Mouse (Mus musculus): ENCODE data around the gene Gm45233. TPM values are rescaled to one million over a fixed set of nuclear protein-coding genes. Genes with fewer than 3 reads are reported as not detected.

Gene Gm45233
- total and polyA plus RNA-seq, 3 experiments, result 0.73 to 4.7 (median 0.82) TPM

GRCm38 (mm10) chr7:43490861-43491260 is 46.9 kb downstream of the Gm45233 start:
- intact Hi-C loops (cut with DNase I), result no loop called here
- no peak for TF ChIP-seq POLR2A (IDR thresholded peaks at IDR 0.05; ENCODE audit: insufficient read depth, low read depth, low read length)
- H3K4me1 ChIP-seq (ENCODE audit: control insufficient read depth, insufficient read depth, low read length), result no peaks in the 10 kb centered on the region
- no peaks in the 10 kb centered on the region for H3K79me2 ChIP-seq (replicated peaks; ENCODE audit: control insufficient read depth, insufficient read depth, low read length)
- peaks cover 3% of the 10 kb centered on the region; the same call in 1 of the 2 replicates for H3K27me3 ChIP-seq (ENCODE audit: control insufficient read depth, insufficient read depth, low read length)
- H3K9ac ChIP-seq (ENCODE audit: low read depth, low read length), result no peak overlapping the region
- no peaks in the 10 kb centered on the region for H3K36me3 ChIP-seq (ENCODE audit: control insufficient read depth, insufficient read depth, low read length)
- WGBS, result 57% methylated on average over 9 of the region's 9 CpGs
- H3K4me3 ChIP-seq, result no peak overlapping the region
- DNase-seq, result no peak
- H3K27ac ChIP-seq, result no peak overlapping the region

DNA sequence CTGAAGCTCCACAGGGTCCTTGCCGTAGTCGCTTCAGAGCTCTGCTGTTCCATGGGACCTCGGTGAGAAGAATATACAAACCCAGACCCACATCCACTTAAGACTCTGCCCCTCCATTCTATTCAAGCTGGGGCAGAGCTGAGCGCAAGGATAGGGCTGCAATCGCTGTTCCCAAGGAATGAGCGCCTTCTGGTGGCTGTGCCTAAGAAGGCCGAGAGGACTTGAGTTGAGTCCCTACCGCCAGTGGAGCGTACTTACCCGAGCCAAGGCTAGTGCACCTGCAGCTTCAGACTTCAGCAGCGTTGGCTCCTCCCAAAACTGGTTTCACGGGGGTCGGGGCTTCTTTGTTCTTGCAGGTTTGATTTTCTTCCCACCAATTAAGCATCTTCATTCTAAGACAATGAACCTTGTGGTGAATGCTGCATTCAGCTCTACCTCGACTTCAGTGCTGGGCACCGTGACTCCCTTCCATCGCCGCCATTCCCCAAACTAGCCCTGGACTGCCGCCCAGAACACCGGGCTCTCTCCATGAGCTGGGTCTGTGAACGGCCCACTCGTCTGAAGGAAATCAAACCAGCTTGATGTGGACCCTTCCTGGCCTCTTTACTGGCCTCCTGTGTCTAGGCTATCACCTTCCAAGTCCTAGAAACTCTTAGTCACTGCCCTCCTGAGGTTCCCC is 51.6 kb downstream of the Gm45233 start:
- Histone ChIP-seq H3K9ac (ENCODE audit: low read depth, low read length) (no peak overlapping the region), H3K36me3 (ENCODE audit: control insufficient read depth, insufficient read depth, low read length) (no peaks in the 10 kb centered on the region), H3K79me2 (replicated peaks; ENCODE audit: control insufficient read depth, insufficient read depth, low read length) (no peaks in the 10 kb centered on the region), H3K27ac (no peak overlapping the region), H3K4me1 (ENCODE audit: control insufficient read depth, insufficient read depth, low read length) (no peaks in the 10 kb centered on the region), H3K27me3 (ENCODE audit: control insufficient read depth, insufficient read depth, low read length) (no peaks in the 10 kb centered on the region), H3K4me3 (no peak overlapping the region)
- WGBS, result 18% methylated on average over 21 of the region's 21 CpGs
- TF ChIP-seq CTCF (IDR thresholded peaks at IDR 0.05), result peak; percentile 58
- no peak for TF ChIP-seq POLR2A (IDR thresholded peaks at IDR 0.05; ENCODE audit: insufficient read depth, low read depth, low read length)
- TF ChIP-seq EP300 (IDR thresholded peaks at IDR 0.05; ENCODE audit: insufficient read depth, low read depth, low read length), result no peak
- intact Hi-C loops (cut with DNase I), result no loop called here
- DNase-seq, result no peak

DNA sequence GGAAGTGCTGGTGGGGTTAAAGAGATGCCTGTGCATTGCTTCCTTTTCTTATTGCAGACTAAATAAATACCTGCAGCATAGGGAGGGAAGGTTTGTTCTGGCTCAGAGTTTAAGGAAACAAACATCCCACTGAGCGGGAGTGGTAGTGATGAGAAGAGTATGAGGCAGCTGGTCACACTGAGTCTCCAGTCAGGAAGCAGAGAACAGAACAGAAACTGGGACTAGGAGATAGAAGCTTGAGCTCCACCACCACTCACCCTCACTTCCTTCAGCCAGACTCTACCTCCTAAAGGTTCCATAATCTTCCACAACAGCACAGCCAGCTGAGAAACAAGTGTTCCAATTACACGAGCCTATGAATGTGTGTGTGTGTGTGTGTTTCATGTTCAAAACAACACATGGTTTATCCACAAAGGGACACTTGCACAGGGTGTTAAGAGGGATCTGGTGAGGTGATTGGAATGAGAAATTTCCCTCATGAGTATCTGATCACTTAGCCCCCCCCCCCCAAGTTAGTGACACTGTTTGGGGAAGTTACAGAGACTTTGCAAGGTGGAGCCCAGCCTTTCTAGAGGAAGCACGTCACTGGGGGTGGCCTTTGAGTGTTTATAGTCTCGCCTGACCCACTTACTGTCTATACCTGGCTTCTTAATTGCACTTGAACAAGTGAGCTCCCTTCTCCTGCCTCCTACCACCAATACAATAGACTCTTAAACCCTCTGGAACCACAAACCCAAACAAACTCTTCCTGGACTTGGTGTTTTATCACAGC is 68.0 kb downstream of the Gm45233 start:
- DNase-seq, result no peak
- 43% methylated on average over 4 of the region's 4 CpGs for WGBS
- TF ChIP-seq CTCF (IDR thresholded peaks at IDR 0.05) (no peak), EP300 (IDR thresholded peaks at IDR 0.05; ENCODE audit: insufficient read depth, low read depth, low read length) (no peak), POLR2A (IDR thresholded peaks at IDR 0.05; ENCODE audit: insufficient read depth, low read depth, low read length) (no peak)
- Histone ChIP-seq H3K4me3 (no peak overlapping the region), H3K27ac (no peak overlapping the region), H3K79me2 (replicated peaks; ENCODE audit: control insufficient read depth, insufficient read depth, low read length) (no peaks in the 10 kb centered on the region), H3K36me3 (ENCODE audit: control insufficient read depth, insufficient read depth, low read length) (no peaks in the 10 kb centered on the region), H3K9ac (ENCODE audit: low read depth, low read length) (no peak overlapping the region), H3K27me3 (ENCODE audit: control insufficient read depth, insufficient read depth, low read length) (no peaks in the 10 kb centered on the region), H3K4me1 (ENCODE audit: control insufficient read depth, insufficient read depth, low read length) (no peaks in the 10 kb centered on the region)
- intact Hi-C loops (cut with DNase I), result no loop called here

DNA sequence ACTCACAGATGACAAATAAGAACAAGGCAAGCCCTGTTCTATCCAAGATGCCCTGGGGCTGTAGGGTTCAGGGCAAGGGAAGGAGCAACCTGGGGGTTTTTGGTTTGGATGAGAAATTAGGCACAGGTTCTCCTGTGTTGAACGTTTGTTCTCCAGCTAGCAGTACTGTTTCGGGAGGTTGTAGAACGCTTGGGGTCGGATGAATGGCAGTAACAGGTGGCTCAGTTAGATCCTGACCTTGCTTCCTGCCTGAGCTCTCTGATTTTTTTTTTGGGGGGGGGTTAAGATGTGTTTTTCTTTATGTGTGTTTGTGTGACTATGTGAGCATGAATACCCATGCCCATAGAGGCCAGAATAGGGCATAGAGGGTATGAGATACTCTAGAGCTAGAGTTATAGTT is 68.6 kb downstream of the Gm45233 start:
- H3K4me1 ChIP-seq (ENCODE audit: control insufficient read depth, insufficient read depth, low read length), result no peaks in the 10 kb centered on the region
- intact Hi-C loops (cut with DNase I), result no loop called here
- H3K9ac ChIP-seq (ENCODE audit: low read depth, low read length), result no peak overlapping the region
- TF ChIP-seq CTCF (IDR thresholded peaks at IDR 0.05) (no peak), EP300 (IDR thresholded peaks at IDR 0.05; ENCODE audit: insufficient read depth, low read depth, low read length) (no peak), POLR2A (IDR thresholded peaks at IDR 0.05; ENCODE audit: insufficient read depth, low read depth, low read length) (no peak)
- H3K27ac ChIP-seq, result no peak overlapping the region
- 77% methylated on average over 4 of the region's 4 CpGs for WGBS
- H3K36me3 ChIP-seq (ENCODE audit: control insufficient read depth, insufficient read depth, low read length), result no peaks in the 10 kb centered on the region
- no peak for DNase-seq
- H3K79me2 ChIP-seq (replicated peaks; ENCODE audit: control insufficient read depth, insufficient read depth, low read length), result no peaks in the 10 kb centered on the region
- no peak overlapping the region for H3K4me3 ChIP-seq
- H3K27me3 ChIP-seq (ENCODE audit: control insufficient read depth, insufficient read depth, low read length), result no peaks in the 10 kb centered on the region

Small RNA genes lying within 50 kb of the gene (microRNA-seq; reads per million reads assigned to microRNA genes)
- gene Mir7051, result 3.4 to 6.2 reads per million in 2 experiments

Other genes starting within 250 kb of the Gm45233 start
- gene Zfp715, start 130.8 kb upstream of the Gm45233 start, total RNA-seq (2021), result 10 to 100 TPM; 11.5 to 15.1 TPM
- 6.6 and 11.0 TPM in 2 replicates for gene Zfp715, start 130.8 kb upstream of the Gm45233 start, polyA plus RNA-seq (2012; rRNA removed)
- not detected for gene Siglecf, start 92.8 kb upstream of the Gm45233 start, total RNA-seq (2021)
- gene Siglecf, start 92.8 kb upstream of the Gm45233 start, polyA plus RNA-seq (2012; rRNA removed), result 0.14 and 0.20 TPM in 2 replicates
- gene Siglecg, start 35.9 kb upstream of the Gm45233 start, total RNA-seq (2021), result under 1 TPM; 0.18 to 0.50 TPM
- gene Siglecg, start 35.9 kb upstream of the Gm45233 start, polyA plus RNA-seq (2012; rRNA removed), result 2.0 and 3.2 TPM in 2 replicates
- gene Lim2, start 16.5 kb upstream of the Gm45233 start, total RNA-seq (2021), result not detected
- gene Lim2, start 16.5 kb upstream of the Gm45233 start, polyA plus RNA-seq (2012; rRNA removed), result not detected in 2 replicates
- not detected for gene Nkg7, start 7.1 kb upstream of the Gm45233 start, total RNA-seq (2021)
- gene Nkg7, start 7.1 kb upstream of the Gm45233 start, polyA plus RNA-seq (2012; rRNA removed), result 1.6 and 4.9 TPM in 2 replicates
- gene Cldnd2, start 3.3 kb upstream of the Gm45233 start, total RNA-seq (2021), result not detected
- gene Cldnd2, start 3.3 kb upstream of the Gm45233 start, polyA plus RNA-seq (2012; rRNA removed), result not detected in 2 replicates
- gene Etfb, start within 50 bp of the Gm45233 start, total RNA-seq (2021), result 1,000 to 10,000 TPM; 1,250 to 1,384 TPM
- 731 and 1,097 TPM in 2 replicates for gene Etfb, start within 50 bp of the Gm45233 start, polyA plus RNA-seq (2012; rRNA removed)
- 1 to 10 TPM; 1.0 to 1.1 TPM for gene Vsig10l, start 19.0 kb downstream of the Gm45233 start, total RNA-seq (2021)
- 3.0 TPM in 2 replicates for gene Vsig10l, start 19.0 kb downstream of the Gm45233 start, polyA plus RNA-seq (2012; rRNA removed)
- gene Iglon5, start 45.9 kb downstream of the Gm45233 start, total RNA-seq (2021), result under 1 TPM; 0.14 to 0.16 TPM
- gene Iglon5, start 45.9 kb downstream of the Gm45233 start, polyA plus RNA-seq (2012; rRNA removed), result 0.56 and 0.78 TPM in 2 replicates
- not detected for gene 4931406B18Rik, start 61.8 kb downstream of the Gm45233 start, total RNA-seq (2021)
- not detected in 2 replicates for gene 4931406B18Rik, start 61.8 kb downstream of the Gm45233 start, polyA plus RNA-seq (2012; rRNA removed)
- 1 to 10 TPM; 2.4 to 3.5 TPM for gene Cd33, start 100.3 kb downstream of the Gm45233 start, total RNA-seq (2021)
- gene Cd33, start 100.3 kb downstream of the Gm45233 start, polyA plus RNA-seq (2012; rRNA removed), result 7.6 and 7.9 TPM in 2 replicates
- gene Zfp658, start 118.1 kb downstream of the Gm45233 start, total RNA-seq (2021), result under 1 TPM; 0.86 to 0.93 TPM
- 0.70 and 1.0 TPM in 2 replicates for gene Zfp658, start 118.1 kb downstream of the Gm45233 start, polyA plus RNA-seq (2012; rRNA removed)
- gene Zfp719, start 135.5 kb downstream of the Gm45233 start, total RNA-seq (2021), result 1 to 10 TPM; 3.8 to 5.9 TPM
- gene Zfp719, start 135.5 kb downstream of the Gm45233 start, polyA plus RNA-seq (2012; rRNA removed), result 1.4 and 3.3 TPM in 2 replicates
- gene Zfp819, start 163.0 kb downstream of the Gm45233 start, total RNA-seq (2021), result not detected
- not detected in 2 replicates for gene Zfp819, start 163.0 kb downstream of the Gm45233 start, polyA plus RNA-seq (2012; rRNA removed)
- not detected for gene Ceacam18, start 190.6 kb downstream of the Gm45233 start, total RNA-seq (2021)
- gene Ceacam18, start 190.6 kb downstream of the Gm45233 start, polyA plus RNA-seq (2012; rRNA removed), result not detected in 2 replicates
- 1 to 10 TPM; 1.6 to 1.9 TPM for gene Siglece, start 216.0 kb downstream of the Gm45233 start, total RNA-seq (2021)
- gene Siglece, start 216.0 kb downstream of the Gm45233 start, polyA plus RNA-seq (2012; rRNA removed), result 1.7 and 2.1 TPM in 2 replicates
- 1 to 10 TPM; 3.1 to 3.2 TPM for gene Ctu1, start 227.9 kb downstream of the Gm45233 start, total RNA-seq (2021)
- 2.5 and 3.2 TPM in 2 replicates for gene Ctu1, start 227.9 kb downstream of the Gm45233 start, polyA plus RNA-seq (2012; rRNA removed)
- gene Klk14, start 246.3 kb downstream of the Gm45233 start, total RNA-seq (2021), result under 1 TPM in 1 of 2 experiments, not detected in 1; 0.30 TPM
- gene Klk14, start 246.3 kb downstream of the Gm45233 start, polyA plus RNA-seq (2012; rRNA removed), result 0.44 and 0.45 TPM in 2 replicates

All from heart, adult 2 months (tissue).